10 mouse cellular contexts compared by ENCODE assay signal in the genomic region with DNA sequence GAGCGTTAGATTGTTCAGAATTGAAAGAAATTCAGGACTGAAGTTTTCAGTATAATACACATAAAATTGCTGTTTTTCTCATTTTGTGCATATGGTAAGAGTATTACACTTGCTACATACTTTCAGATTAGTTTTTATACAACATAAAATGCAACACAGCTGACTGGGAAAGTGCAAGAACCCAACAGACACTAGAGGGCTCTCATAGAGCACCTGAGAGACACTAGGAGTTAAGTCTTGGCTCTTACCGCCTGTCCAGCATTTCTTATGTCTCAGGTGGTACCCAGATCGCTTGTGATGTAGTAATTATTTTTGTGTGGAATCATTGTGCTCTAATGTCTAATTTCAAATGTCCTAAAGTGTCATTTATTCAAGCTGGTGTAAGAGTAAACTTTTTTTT.
A peak's percentile ranks its signal among the peaks of the same experiment; 100 is the strongest.
DNase-seq lines count a peak whose midpoint lies in the region; ATAC-seq and TF ChIP-seq lines count a peak whose summit lies in the region.
"Had no signal": no experiment of that assay in that cellular context is flagged by ENCODE, and none has a peak within 500 bp of the region (broad histone marks: within the 10 kb centered on the region; RNA-seq: fewer than 3 reads in every experiment).

No protein-coding gene starts in this region.

- H3K9ac ChIP-seq in heart, adult 2 months (ENCODE audit: low read depth, low read length), result no peak overlapping the region
- H3K9ac ChIP-seq: embryonic facial prominence, embryonic 12.5 days; midbrain, embryonic 15.5 days had no signal

- no peak for TF ChIP-seq POLR2A in heart, adult 2 months (IDR thresholded peaks at IDR 0.05; ENCODE audit: insufficient read depth, low read depth, low read length)

- ATAC-seq in CD4-positive, CD25-positive, alpha-beta regulatory T cell, adult 4 months, result no peak
- no peak for ATAC-seq in megakaryocyte progenitor cell, adult 5-6 weeks (replicated peaks; ENCODE audit: poor library complexity)
- ATAC-seq: midbrain, embryonic 15.5 days had no signal

- no peaks in the 10 kb centered on the region for H3K9me3 ChIP-seq in heart, embryonic 10.5 days
- H3K9me3 ChIP-seq: embryonic facial prominence, embryonic 12.5 days; midbrain, embryonic 15.5 days had no signal

- no peaks in the 10 kb centered on the region for H3K27me3 ChIP-seq in heart, adult 2 months (ENCODE audit: control insufficient read depth, insufficient read depth, low read length)
- H3K27me3 ChIP-seq in heart, embryonic 10.5 days (ENCODE audit: insufficient read depth, poor library complexity, severe bottlenecking), result no peaks in the 10 kb centered on the region
- H3K27me3 ChIP-seq: embryonic facial prominence, embryonic 12.5 days; midbrain, embryonic 15.5 days had no signal

- TF ChIP-seq EP300 in heart, adult 2 months (IDR thresholded peaks at IDR 0.05; ENCODE audit: insufficient read depth, low read depth, low read length), result no peak

- intact Hi-C loops in heart, adult 2 months (cut with DNase I), result loop anchor here (1.0 to 10.0 kb wide), 3 partner anchors 115 to 510 kb away; no protein-coding TSS in a partner anchor

- H3K4me3 ChIP-seq in heart, adult 2 months, result no peak overlapping the region
- no peak overlapping the region for H3K4me3 ChIP-seq in heart, embryonic 10.5 days
- H3K4me3 ChIP-seq: embryonic facial prominence, embryonic 12.5 days; midbrain, embryonic 15.5 days had no signal

- H3K79me2 ChIP-seq in heart, adult 2 months (replicated peaks; ENCODE audit: control insufficient read depth, insufficient read depth, low read length), result no peaks in the 10 kb centered on the region

- WGBS in heart, adult 2 months, result 58% methylated on average over 3 of the region's 3 CpGs
- WGBS in heart, embryonic 10.5 days, result 65% methylated on average over 3 of the region's 3 CpGs

- peak; percentile 77 for TF ChIP-seq CTCF in heart, adult 2 months (IDR thresholded peaks at IDR 0.05)

- no peak for DNase-seq in heart, adult 2 months
- no peak for DNase-seq in heart, embryonic 10.5 days (ENCODE audit: low spot score)
- DNase-seq in lung, postnatal 10 days, result peak; percentile 22
- no peak for DNase-seq in lung, postnatal 25 days (ENCODE audit: low spot score)
- DNase-seq in cerebellum, adult 9-10 months, result peak; percentile 44
- DNase-seq in retina, postnatal 1 day, result peak; percentile 46

- H3K36me3 ChIP-seq in heart, adult 2 months (ENCODE audit: control insufficient read depth, insufficient read depth, low read length), result no peaks in the 10 kb centered on the region
- peaks cover 37% of the 10 kb centered on the region for H3K36me3 ChIP-seq in heart, embryonic 10.5 days

- H3K27ac ChIP-seq in heart, adult 2 months, result no peak overlapping the region
- no peak overlapping the region for H3K27ac ChIP-seq in heart, embryonic 10.5 days
- H3K27ac ChIP-seq: embryonic facial prominence, embryonic 12.5 days; midbrain, embryonic 15.5 days had no signal

- no peaks in the 10 kb centered on the region for H3K4me1 ChIP-seq in heart, adult 2 months (ENCODE audit: control insufficient read depth, insufficient read depth, low read length)
- peaks cover 12% of the 10 kb centered on the region; the same call in 1 of the 2 replicates for H3K4me1 ChIP-seq in heart, embryonic 10.5 days
- H3K4me1 ChIP-seq: midbrain, embryonic 15.5 days had no signal

Comparison
In these comparisons a context has a peak if more than half of its experiments do, and no peak if none do; other contexts are left out.
1. DNase-seq: peak in lung, postnatal 10 days (single experiment), cerebellum, adult 9-10 months (single experiment) and retina, postnatal 1 day (single experiment); none in heart, adult 2 months (0 of 2), heart, embryonic 10.5 days (single experiment) and lung, postnatal 25 days (single experiment).